Mouse (Mus musculus) stomach, embryonic 16.5 days (tissue): ENCODE data around the gene Bet1l. TPM values are rescaled to one million over a fixed set of nuclear protein-coding genes. Genes with fewer than 3 reads are reported as not detected.

ENCODE experiments used
- ATAC-seq: fragments of 200-750 bp; cut with Nextera tagmentation; 2 replicates; pipeline ENCODE4 v1.8.0; 2017; ENCODE audit warnings: moderate number of reproducible peaks, moderate TSS enrichment; ENCODE audit not compliant: insufficient read depth, low FRiP score
- H3K27ac ChIP-seq: fragments of 300-500 bp; sonication (generic); 2 replicates; pipeline ENCODE4 v1.5.1; 2014; ENCODE audit warnings: low read length
- H3K27me3 ChIP-seq: fragments of 300-500 bp; sonication (generic); 2 replicates; pipeline ENCODE4 v1.6.1; 2014; ENCODE audit warnings: low read length, control low read depth, mixed read lengths; ENCODE audit not compliant: control insufficient read depth, insufficient read depth
- H3K36me3 ChIP-seq: fragments of 300-500 bp; sonication (generic); 2 replicates; pipeline ENCODE4 v1.6.1; 2014; ENCODE audit warnings: low read length; ENCODE audit not compliant: control insufficient read depth, insufficient read depth
- H3K4me1 ChIP-seq: fragments of 300-500 bp; sonication (generic); 2 replicates; pipeline ENCODE4 v1.6.1; 2014; ENCODE audit warnings: low read length, control low read depth, mixed read lengths; ENCODE audit not compliant: control insufficient read depth, insufficient read depth
- H3K4me2 ChIP-seq: fragments of 300-500 bp; sonication (generic); 2 replicates; pipeline ENCODE4 v1.6.1; 2014; ENCODE audit warnings: low read depth, low read length, mixed read lengths
- H3K4me3 ChIP-seq: fragments of 300-500 bp; sonication (generic); replicated peaks from 2 replicates; pipeline ENCODE4 v1.5.1; 2014; ENCODE audit warnings: mild to moderate bottlenecking, low read length
- H3K9ac ChIP-seq: fragments of 300-500 bp; sonication (generic); 2 replicates; pipeline ENCODE4 v1.6.1; 2014; ENCODE audit warnings: low read length
- H3K9me3 ChIP-seq: fragments of 300-500 bp; sonication (generic); replicated peaks from 2 replicates; pipeline ENCODE4 v1.6.1; 2016; ENCODE audit warnings: low read length, control low read depth; ENCODE audit not compliant: control insufficient read depth
- WGBS: fragments of 180-500 bp; shearing (Covaris S2); extraction: QIAGEN DNeasy Blood & Tissue Kit; methylation state at CpG from one replicate; pipeline ENCODE4 v1.1.7; 2014; 5-methylcytosine and 5-hydroxymethylcytosine counted together
- polyA plus RNA-seq: library from polyadenylated mRNA; unstranded; fragments of >200 nt; fragmentation: Nextera tagmentation; extraction: Ambion mirVana; gene quantifications from 2 replicates; pipeline ENCODE4 v1.2.1, GENCODE M21; 2015

The Bet1l gene
- polyA plus RNA-seq, 1 experiment from 2014 or later, result 43.5 TPM

DNA sequence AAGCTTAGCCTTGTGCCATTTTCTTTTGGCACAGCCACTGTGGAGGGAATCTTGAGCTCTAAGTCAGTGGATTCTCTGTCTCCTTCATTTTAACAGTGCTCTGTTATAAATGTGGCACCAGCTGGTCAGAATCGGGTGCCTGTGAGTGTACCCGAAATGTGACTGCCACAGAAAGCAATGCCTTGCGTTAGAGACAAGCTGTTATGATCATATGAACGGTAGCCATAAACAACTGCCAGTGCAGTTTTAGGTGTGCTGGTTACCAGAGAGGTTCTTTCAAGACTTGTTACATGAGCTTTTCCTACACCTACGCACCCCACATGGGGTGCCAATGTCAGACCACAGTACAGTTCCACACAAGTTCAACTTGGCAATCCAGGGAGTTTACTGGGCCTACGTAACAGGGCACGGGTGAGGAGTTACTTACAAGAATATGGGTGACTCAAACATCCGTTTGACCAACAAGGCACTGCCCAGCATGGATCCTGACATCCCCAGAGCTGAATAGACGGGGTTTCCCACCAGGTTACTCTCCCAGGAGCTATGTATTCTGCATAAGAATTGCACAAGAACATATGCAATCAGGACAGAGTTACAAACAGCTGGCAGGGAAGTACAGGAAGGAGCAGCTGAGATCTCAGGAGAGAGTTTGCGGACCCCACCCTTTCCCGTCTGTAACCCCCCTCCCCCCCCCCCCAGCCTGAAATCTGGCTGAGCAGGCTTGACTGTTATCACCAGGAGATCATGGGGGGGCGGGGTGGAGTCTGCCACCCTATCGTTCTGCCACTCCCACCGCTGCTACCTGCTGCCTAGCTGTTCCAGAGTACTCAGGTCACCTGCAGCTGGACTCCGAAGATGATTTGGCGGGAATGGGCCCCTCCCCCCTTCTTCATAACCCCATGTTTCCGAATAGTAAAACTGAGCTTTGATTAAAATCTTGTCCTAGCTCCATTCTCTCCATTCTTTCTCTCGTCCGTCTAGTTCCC is 16.3 kb downstream of the Bet1l start:
- ATAC-seq, result peak; percentile 44; the same call in 1 of the 2 replicates
- H3K9me3 ChIP-seq, result no peaks in the 10 kb centered on the region
- WGBS, result 39% methylated on average over 16 of the region's 19 CpGs
- no peak overlapping the region for H3K9ac ChIP-seq
- no peaks in the 10 kb centered on the region; the same call in none of the 2 replicates for H3K27me3 ChIP-seq
- no peak overlapping the region for H3K27ac ChIP-seq
- no peak overlapping the region for H3K4me2 ChIP-seq
- no peaks in the 10 kb centered on the region for H3K4me1 ChIP-seq
- H3K36me3 ChIP-seq, result no peaks in the 10 kb centered on the region
- no peak overlapping the region for H3K4me3 ChIP-seq

DNA sequence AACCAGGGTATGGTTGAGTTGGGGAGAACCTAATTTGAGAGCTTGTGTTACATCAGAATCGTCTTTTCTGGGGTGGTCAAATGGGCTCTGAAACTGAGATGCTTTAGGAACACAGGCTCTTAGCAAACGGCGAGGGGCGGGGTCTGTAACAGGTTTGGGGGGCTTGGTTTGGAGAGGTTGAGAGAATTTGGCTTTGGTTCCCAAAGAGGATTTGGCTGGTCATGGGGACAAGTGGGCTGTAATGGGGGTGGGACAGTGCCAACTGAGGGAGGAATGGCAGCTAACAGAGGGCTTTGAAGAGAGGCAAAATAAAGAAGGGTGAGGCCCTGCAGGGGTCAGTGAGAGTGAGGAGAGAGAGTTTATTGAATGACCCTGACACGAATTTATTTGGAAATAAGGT is 17.8 kb downstream of the Bet1l start:
- Histone ChIP-seq H3K9ac (no peak overlapping the region), H3K4me1 (0 out of 2 replicates have a peak, but pooled peaks cover 7% of the 10 kb centered on the region), H3K4me3 (no peak overlapping the region), H3K27ac (no peak overlapping the region), H3K4me2 (no peak overlapping the region), H3K36me3 (no peaks in the 10 kb centered on the region), H3K27me3 (no peaks in the 10 kb centered on the region; the same call in none of the 2 replicates), H3K9me3 (no peaks in the 10 kb centered on the region)
- 52% methylated on average over 5 of the region's 5 CpGs for WGBS
- no peak for ATAC-seq

DNA sequence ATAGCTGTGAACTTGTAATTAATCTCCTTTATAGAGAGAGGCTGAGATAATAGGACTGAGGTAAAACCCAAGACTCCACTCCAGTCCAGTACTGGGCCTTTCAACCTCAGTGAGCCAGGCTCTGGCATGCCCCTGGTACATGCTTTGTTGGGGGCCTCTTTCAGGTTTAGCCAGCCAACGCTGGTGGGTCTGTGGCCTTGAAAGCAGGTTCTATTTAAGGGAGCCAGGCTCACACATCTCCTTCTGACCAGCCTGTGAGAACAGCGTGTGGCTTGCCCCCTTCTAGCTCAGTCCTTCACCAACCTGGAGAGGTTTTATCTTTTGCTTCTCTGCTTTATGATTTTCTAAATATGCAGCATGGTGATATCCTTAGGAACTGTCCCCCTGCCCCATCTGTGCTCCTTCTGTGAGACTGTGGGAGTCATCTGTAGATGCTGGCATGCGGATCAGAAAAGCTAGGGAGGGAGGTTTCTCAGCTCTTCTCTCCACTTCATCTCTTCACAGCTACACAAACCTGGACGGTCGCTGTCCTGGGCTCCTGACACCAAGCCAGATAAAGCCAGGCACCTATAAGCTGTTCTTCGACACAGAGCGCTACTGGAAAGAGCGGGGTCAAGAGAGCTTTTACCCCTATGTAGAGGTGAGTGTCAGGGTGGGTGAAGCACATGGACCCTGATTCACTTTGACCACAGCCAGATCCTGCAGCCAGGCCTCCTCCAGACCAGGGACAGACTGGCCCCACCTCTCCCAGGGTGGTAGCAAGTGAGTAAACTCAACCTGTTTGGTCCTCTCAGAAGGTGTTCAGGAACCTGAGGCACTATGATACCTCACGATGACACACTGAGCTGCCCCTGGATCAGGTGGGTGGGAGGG is 20.9 kb downstream of the Bet1l start:
- H3K9ac ChIP-seq, result no peak overlapping the region
- 76% methylated on average over 9 of the region's 9 CpGs for WGBS
- no peak overlapping the region for H3K27ac ChIP-seq
- H3K4me3 ChIP-seq, result no peak overlapping the region
- no peaks in the 10 kb centered on the region; the same call in 1 of the 2 replicates for H3K27me3 ChIP-seq
- H3K4me2 ChIP-seq, result no peak overlapping the region
- ATAC-seq, result no peak
- H3K36me3 ChIP-seq, result no peaks in the 10 kb centered on the region
- 0 out of 2 replicates have a peak, but pooled peaks cover 7% of the 10 kb centered on the region for H3K4me1 ChIP-seq
- H3K9me3 ChIP-seq, result no peaks in the 10 kb centered on the region

DNA sequence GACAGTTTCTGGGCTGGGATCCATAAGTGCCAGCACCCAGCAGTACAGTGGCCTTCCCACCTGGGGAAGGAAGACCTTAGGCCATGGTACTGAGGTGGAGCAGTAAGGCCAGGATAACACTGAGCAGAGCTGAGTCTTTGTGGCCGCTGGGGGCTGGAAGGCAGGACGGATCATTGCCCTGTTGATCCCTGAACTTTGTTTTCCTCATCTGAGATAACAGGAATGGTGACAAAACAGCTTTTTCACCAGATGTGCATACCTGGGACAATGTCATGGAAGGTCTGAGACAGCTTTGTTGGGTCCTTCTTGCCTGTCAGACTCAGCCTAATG is 21.7 kb downstream of the Bet1l start:
- Histone ChIP-seq H3K27ac (peak overlapping the region; percentile 25; the same call in 1 of the 2 replicates), H3K9ac (peak overlapping the region; percentile 62), H3K4me3 (peak overlapping the region; percentile 30), H3K4me1 (0 out of 2 replicates have a peak, but pooled peaks cover 7% of the 10 kb centered on the region), H3K4me2 (peak overlapping the region; percentile 39), H3K9me3 (no peaks in the 10 kb centered on the region), H3K27me3 (no peaks in the 10 kb centered on the region), H3K36me3 (no peaks in the 10 kb centered on the region)
- WGBS, result 68% methylated on average over 2 of the region's 2 CpGs
- ATAC-seq, result no peak

DNA sequence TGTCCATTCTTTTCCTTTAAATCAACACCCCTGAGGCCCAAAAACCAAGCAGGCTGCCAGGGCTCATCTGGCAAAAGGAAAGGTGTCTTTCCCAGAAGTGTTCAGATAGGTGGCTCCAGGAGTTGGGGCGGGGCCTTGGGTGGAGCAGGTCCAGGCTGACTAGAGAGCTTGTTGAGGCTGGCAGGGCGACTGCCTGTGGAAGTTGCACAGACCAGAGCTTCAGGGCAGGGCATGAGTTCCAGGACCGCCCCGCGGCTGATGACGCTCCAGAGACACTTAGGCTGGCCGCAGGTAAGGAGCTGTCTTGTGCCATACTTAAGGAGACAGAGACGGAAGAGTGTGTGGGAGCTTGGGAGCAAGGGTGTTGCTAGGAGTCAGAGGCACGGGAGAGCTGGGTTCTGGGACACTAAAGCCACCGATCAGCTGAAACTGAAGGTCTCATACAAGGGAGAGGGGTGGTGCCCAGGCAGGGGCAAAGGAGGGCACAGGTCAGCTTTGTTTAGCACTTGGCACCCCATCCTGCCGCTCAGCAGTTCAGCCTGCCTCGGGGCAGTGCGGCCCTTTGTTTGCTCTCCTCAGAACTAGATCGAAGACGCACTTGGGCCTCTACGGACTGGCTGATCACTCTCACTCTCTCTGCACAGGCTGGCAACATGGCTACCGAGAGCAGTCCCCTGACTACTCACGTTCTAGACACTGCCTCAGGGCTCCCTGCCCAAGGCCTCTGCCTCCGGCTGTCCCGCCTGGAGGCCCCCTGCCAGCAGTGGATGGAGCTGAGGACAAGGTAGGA is 22.2 kb downstream of the Bet1l start, which contains the start of gene Urah:
Urah (plus strand) TSS at position 51 of the 790 bp plus-strand sequence.
- H3K4me3 ChIP-seq, result peak within 1 kb of the TSS; percentile 30

DNA sequence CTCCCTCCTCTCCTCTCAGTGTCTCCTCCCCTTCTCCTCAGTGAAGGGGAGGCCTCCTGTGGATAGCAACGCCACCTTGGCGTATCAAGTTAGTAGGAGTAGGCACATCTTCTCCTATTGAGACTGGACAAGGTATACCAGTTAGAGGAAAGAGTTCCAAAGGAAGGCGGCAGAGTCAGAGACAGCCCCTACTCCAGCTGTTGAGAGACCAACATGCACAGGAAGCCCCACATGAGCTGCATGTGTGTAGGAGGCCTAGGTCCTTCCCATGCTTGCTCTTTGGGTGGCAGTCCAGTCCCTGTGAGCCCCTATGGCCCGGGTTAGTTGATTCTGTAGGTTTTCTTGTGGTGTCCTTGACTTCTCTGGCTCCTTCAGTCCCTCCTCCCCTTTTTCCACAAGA is 24.0 kb downstream of the Bet1l start:
- 78% methylated on average over 4 of the region's 4 CpGs for WGBS
- H3K9ac ChIP-seq, result no peak overlapping the region
- H3K4me2 ChIP-seq, result no peak overlapping the region
- no peaks in the 10 kb centered on the region for H3K9me3 ChIP-seq
- H3K4me1 ChIP-seq, result 0 out of 2 replicates have a peak, but pooled peaks cover 7% of the 10 kb centered on the region
- no peak overlapping the region for H3K4me3 ChIP-seq
- no peak overlapping the region for H3K27ac ChIP-seq
- no peaks in the 10 kb centered on the region for H3K36me3 ChIP-seq
- H3K27me3 ChIP-seq, result no peaks in the 10 kb centered on the region
- ATAC-seq, result no peak

More for the DNA sequence above, 22.2 kb downstream of the Bet1l start, which contains the start of gene Urah:
- Histone ChIP-seq H3K9ac (peak within 1 kb of the TSS; percentile 62), H3K27ac (peak within 1 kb of the TSS; percentile 25; the same call in 1 of the 2 replicates), H3K27me3 (no peaks in the 10 kb centered on the region), H3K4me1 (0 out of 2 replicates have a peak, but pooled peaks cover 7% of the 10 kb centered on the region), H3K4me2 (peak within 1 kb of the TSS; percentile 39), H3K9me3 (no peaks in the 10 kb centered on the region), H3K36me3 (no peaks in the 10 kb centered on the region)
- ATAC-seq, result peak; percentile 82
- WGBS, result 35% methylated on average over 20 of the region's 20 CpGs

DNA sequence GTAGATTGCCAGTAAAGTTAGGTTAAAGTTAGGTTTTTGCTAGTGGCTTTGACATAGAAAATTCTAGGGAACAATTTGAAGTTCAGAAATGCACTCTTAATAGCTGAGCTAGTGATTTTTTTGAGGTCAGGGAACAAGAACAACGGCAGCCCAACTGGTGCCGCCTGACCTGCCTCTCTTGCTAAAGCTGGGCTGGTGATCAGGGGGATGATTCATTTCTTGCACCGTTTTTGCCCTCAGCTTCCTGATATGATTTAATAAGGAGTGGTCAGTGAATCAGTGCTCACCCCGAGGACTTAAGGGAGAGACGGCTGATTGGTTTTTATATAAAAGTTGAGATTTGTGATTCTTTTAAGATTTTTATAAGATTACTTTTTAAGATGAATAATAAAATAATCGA is 25.9 kb downstream of the Bet1l start:
- H3K4me3 ChIP-seq, result no peak overlapping the region
- H3K9ac ChIP-seq, result no peak overlapping the region
- WGBS, result 42% methylated on average over 6 of the region's 6 CpGs
- H3K4me2 ChIP-seq, result no peak overlapping the region
- no peak overlapping the region for H3K27ac ChIP-seq
- 0 out of 2 replicates have a peak, but pooled peaks cover 7% of the 10 kb centered on the region for H3K4me1 ChIP-seq
- ATAC-seq, result no peak
- no peaks in the 10 kb centered on the region for H3K27me3 ChIP-seq
- no peaks in the 10 kb centered on the region for H3K9me3 ChIP-seq
- H3K36me3 ChIP-seq, result no peaks in the 10 kb centered on the region

DNA sequence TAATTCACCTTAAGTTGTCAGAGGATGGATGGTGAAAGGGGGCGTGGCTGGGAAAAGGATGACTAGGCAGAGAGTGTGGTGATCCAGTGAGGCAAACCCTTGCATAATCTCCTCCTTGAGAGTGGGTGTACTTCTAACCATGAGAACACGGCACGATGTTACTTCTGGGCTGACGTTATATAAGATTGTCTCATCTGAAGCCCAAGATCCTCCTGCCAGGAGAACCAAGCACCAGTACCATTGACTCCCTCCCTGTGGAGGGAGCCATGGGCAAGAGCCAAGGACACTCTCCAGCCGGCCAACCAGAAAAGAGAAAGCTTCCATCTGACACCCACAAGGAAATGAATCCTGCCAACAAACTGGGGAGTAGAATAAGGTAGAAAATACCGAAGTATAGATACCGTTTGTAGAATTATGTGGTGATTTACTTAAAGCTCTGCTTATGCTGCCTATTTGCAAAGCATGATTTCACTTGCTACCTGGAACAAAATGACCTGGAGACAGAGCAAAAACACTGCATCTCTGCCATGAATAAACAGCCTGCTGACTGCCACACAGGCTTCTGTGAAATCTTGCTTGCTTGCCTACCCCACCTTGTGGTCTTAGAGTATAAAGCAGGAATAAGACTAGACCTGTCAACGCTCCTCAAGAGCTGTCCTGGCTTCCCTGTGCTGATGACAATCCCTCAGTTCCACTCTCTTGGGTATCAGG is 29.1 kb downstream of the Bet1l start:
- ATAC-seq, result peak; percentile 37; the same call in 1 of the 2 replicates
- Histone ChIP-seq H3K27ac (no peak overlapping the region), H3K9ac (no peak overlapping the region), H3K4me1 (no peaks in the 10 kb centered on the region), H3K27me3 (no peaks in the 10 kb centered on the region), H3K9me3 (no peaks in the 10 kb centered on the region), H3K4me2 (no peak overlapping the region), H3K36me3 (no peaks in the 10 kb centered on the region), H3K4me3 (no peak overlapping the region)
- WGBS, result 31% methylated on average over 8 of the region's 8 CpGs
